Mouse (Mus musculus): ENCODE data around the gene Tcf7l2.

DNA sequence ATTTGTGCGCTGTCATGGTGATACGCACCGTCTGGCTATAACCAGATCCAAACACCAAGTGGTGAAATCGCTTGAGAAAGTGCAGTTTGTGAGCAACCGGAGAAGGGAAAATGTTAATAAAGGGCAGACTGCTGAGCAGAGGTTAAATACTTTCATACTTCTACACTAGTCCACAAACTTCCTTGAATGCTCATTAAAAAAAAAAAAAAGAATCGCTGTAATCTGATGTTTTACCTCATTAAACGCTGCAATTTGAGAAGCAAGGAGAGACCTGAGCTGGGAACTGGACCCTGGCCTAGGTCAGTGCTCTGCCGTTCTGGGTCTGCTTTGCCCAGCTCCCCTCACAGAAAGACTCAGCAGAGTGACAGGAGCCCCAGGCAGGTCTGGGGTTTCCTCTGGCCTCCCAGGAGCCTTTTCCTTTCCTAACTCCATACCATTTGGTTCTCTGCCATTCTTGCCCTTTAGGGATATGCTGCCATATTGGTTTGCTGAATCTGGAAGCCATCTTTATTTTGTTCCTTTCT lies 33.5 kb upstream of the Tcf7l2 start:
- no peak for TF ChIP-seq CTCF (IDR thresholded peaks at IDR 0.05; ENCODE audit: extremely low read depth, insufficient read length, insufficient replicate concordance, low read depth, low read length)
- TF ChIP-seq POLR2A (IDR thresholded peaks at IDR 0.05; ENCODE audit: low read depth, low read length) = no peak
